Mouse (Mus musculus) left cerebral cortex, postnatal 36 days (tissue): ENCODE measurements at regions not wholly inside any gene's neighbourhood (a gene's known extent, or its start where the extent isn't known, plus 50 kb on each side); places are given as distances from the start of the nearest gene placed in this dataset.
A peak's percentile ranks its signal among the peaks of the same experiment; 100 is the strongest.
"Not testable (repeated sequence)": the region's sequence is repeated elsewhere in the genome, so short reads cannot be mapped to it uniquely, and the experiment has no call there.

Experiments used
- DNase-seq, 2 experiments: peaks; one replicate each; pipeline ENCODE4 v3.0.0; 2021 to 2022; ENCODE audit warnings: low spot score in 2 of 2, mixed read lengths in 1 of 2
- intact Hi-C: fragments of 180-260 bp; cut with DNase I; formaldehyde crosslinking; loops from one replicate; pipeline ENCODE4 v1.15.1; 2025

DNA sequence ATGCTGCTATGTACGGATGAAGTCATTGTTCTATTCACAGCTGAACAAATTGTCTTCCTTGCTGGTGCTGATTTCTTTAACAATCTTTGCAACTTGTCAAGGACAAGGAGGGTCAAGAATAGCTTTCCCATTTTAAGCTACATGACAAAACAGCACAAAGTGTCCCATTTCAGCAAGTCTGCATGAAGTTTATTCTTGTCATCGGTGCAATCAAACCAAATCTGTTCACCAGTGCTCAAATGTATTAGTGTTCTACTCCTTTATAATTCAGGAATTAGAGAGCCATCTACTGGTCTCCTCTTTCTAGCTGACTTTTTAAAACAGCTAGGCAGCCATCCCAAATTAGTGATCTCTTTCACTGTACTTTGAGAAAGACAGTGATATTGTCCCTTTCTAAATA, 1040.8 kb downstream of the Galc start:
- DNase-seq = peak in 1 of 2 experiments; percentile 11
- intact Hi-C loops = loop anchor here (10.0 kb wide), 1 partner anchor 1524 kb away; the partner anchor contains the start of gene Flrt2

DNA sequence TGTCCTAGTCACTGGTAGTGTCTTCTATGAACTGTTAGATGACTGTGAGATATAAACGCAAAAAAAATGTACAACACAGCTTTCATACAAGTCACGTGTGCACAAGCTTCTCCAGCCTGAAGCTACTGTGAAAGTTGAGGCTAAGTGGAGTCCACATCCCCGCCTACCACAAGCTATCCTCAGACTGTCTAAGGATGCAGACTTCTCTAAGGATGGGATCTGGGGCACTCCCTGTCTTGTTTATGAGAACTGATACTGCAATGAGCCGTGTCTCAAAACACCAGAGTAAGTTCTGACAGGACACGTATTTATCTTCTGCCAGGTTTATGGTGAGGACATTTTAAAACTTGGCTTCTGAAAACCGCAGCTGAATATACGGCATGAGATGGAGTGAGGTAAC, 1041.7 kb downstream of the Galc start:
- intact Hi-C loops = loop anchor here (10.0 kb wide), 1 partner anchor 1523 kb away; the partner anchor contains the start of gene Flrt2
- peak in 1 of 2 experiments; percentile 9 for DNase-seq

DNA sequence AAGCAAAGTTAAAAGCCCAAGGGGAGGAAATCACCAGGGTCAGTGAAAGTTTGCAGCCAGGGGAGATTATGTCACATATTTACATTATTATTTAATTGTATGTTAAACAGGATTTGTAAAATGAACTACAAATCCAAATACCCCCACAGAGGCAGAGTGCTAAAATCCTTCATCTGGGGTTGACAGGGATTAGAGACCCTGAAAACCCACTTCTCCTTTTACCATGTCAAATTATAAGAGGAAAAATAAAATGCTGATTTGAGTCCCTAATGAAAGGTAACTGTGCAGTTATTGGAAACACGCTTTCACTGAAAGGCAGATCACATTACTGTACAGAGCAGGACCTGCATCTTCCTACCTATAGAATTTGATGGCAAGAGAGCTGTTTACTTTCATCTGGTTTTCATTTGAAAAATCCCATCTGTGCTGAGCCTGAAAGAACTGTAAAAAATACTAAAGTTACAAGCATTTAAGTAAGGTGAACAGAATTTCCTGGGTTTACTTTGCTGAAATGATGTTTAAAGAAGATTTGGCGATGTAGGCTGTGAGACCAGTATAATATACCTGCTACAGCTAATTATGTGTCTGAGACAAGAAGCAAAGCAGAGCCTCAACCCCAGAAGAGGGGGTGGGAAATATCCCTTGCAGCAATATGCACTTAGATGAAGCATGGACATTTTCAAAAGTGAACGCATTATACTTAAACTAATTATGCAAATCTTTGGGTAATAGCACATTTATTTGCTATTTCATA, 1055.4 kb downstream of the Galc start:
- DNase-seq = no peak
- intact Hi-C loops = no loop called here

DNA sequence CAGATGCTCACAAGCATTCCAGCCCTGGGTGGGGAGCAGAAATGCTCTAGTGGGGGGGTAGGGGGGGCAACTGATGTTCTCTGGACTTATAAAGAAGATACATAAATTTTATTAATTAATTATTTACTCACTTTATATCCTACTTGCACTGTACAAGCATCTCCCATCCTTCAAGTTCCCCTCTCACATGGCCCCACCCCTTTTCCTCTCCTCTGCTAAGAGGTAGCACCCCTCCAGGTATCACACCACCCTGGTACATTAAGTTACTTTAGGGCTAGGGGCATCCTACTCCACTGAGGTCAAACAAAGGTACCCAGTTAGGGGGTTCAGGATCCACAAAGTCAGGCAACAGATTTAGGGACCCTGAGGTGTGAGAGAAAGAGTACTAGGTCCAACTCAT, 1097.4 kb downstream of the Galc start:
- DNase-seq = no peak
- intact Hi-C loops = no loop called here

DNA sequence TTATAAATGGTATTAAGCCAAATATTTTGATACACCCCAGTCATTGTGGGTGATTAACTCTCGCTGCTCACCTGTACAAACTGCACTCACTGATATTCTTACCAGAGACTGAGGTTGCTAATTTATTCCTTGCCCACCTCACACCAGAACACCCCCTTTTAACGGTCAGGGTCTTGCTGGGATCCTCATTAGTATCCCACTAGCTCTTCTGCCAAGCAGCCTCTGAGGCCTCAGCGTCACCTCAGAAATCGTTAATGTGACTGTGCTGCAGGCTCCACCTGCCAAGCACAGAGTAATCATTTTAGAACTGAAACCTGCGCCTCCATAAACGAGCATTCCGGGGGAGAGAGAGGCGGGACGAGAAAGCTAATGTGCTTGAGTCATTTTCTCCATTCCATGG, 1097.8 kb downstream of the Galc start:
- DNase-seq = peak in 1 of 2 experiments; percentile 3

DNA sequence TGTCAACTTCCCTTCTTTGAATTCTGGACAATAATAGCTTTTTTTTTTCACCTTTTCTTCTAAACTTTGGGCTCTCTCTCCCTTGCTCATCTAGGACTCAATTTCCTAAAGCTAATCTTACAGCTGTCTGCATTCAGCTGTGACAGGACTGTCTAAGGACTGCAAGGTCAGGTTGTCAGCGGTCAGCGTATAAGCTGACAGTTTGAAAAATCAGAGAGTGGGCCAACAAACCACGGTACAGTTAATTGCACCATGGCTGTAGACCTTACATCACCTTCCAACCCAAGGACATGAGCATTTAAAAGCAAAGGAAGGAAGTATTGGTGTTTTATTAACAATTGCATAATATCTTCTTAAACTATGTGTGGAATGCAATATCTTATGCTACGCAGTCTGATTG, 1100.9 kb downstream of the Galc start:
- no peak for DNase-seq
- intact Hi-C loops = no loop called here

More for the DNA sequence above, 1097.8 kb downstream of the Galc start:
- intact Hi-C loops = no loop called here

DNA sequence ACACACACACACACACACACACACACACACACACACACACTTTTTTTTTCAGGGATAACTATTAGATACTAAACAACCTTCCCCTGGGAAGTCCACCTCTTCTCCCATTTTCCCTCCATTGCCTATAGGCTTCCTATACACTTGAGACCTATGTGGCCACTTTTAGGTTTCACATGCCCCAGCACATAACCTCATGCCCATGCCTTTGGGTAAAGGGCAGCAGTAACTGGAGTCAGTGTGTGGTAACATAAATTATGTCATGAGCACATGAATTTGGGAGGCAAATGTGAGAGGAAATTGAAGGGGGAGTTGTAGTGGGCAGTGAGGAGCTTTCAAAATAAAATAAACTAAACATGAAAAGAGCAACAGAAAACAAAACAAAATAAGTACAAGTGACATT, 1101.5 kb downstream of the Galc start:
- intact Hi-C loops = no loop called here

DNA sequence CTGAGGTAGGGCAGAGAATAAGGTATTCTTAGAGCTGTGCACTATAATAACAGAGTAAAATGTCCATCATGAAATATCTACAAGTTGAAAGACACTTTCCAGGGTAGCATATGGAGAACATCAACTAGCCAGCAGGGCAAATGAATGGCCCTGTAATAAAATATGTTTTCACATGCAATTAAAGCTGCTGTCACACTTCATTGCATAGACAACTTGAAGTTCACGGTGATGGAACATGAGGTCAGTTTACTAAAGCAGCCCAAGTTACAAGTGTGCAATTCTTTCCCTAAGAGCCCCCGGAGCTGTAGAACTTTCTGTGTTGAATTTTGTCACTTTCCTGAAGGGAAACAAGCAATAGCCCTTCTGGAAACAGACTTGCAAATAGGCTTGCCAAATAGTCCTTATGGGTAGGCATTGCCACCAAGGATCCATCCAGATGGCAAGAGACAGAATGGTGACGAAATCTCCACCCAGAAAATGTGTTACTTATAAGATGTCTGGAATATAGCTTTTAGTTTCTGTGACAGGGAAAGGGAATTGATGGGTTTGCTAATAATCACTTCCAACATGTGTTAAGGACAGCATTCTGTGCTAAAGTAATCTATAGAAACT, 1102.7 kb downstream of the Galc start:
- peak in 1 of 2 experiments; percentile 3 for DNase-seq
- intact Hi-C loops = no loop called here

More for the DNA sequence above, 1101.5 kb downstream of the Galc start:
- DNase-seq = no peak

DNA sequence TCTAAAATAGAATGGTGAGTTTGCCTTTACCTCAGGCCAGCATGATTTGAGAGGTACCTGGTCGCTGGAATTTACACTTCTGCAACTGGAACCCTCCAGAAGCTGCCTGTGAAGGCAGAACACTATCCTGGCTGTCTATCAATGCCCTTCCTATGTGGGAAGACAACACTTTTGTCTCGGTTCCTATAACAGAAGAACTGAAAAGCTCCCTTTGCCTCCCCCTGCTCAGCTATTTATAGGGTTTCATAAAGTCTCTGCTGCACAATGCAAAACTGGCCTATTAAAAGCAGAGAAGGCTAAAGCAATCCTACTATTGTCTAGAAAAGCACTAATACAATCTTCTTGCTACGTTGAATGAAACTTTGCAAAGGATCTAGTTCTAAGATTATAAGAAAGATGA, 1116.5 kb downstream of the Galc start:
- no peak for DNase-seq
- intact Hi-C loops = no loop called here

DNA sequence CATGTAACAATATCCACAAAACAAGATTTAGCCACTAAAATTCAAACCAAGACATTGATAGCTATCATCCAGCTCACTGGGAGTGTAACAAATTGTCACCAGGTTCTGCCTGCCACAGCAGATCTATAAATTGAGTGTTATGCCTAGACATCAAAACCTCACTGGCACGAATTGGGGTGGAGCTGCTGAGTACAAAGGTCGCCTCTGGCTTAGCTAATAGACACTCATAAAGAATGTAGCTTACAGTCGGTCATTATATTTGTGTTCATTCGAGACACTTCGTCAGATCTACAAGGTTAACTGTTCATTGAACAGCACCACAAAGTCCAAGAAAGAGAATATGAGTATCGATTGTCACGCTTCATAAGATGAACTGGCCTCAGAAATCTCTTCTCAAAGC, 1121.3 kb downstream of the Galc start:
- DNase-seq = no peak
- intact Hi-C loops = no loop called here

DNA sequence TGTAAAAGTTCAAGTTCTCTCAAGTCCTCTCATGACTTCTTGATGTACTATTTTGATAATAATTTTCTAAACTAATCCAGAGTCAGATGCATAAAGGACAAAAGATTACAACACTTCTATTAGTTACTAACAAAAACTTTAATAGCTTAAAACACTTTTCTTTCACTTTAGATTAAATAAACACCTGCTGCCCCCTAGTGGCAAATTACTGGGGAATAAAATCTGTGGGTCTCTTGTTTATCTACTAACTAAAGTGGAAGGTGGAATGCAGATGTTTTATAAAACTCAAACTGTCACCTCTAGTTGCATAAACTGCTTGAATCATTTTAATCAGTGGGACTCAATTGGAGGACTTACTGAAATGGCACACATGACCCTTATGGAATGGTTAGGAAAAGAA, 1129.0 kb downstream of the Galc start:
- DNase-seq = no peak
- intact Hi-C loops = loop anchor here (5.0 kb wide), 1 partner anchor 1433 kb away; no protein-coding TSS in a partner anchor

DNA sequence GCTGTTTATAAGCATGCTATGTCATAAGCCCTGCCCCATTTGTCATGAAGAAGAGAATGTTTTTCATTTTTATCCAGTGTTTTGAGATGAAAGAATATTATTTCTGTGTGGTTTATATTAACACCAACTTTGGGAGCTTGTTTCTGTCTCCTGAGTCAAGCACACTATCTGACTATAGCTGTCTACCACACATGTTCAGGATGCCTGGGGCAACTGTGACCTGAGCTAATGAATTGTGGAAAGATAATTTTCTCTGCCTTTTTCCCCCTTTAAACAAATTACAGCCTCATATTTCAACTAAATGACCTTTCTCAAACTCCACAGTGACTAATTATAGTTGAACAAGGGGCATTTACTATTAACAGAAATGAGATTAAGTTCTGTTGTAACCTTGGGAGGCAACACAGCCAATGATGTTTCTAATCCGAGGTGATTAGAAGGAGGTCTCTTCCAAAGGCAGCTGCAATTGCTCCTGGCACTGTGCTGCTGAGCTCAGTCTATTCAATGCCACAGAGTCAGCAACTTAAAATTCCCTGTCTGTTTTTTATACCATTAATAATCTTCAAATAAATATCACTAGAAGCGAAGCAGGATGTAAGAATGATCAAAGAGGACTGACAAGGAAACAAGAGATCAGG, 1168.6 kb downstream of the Galc start:
- intact Hi-C loops = no loop called here
- DNase-seq = no peak

DNA sequence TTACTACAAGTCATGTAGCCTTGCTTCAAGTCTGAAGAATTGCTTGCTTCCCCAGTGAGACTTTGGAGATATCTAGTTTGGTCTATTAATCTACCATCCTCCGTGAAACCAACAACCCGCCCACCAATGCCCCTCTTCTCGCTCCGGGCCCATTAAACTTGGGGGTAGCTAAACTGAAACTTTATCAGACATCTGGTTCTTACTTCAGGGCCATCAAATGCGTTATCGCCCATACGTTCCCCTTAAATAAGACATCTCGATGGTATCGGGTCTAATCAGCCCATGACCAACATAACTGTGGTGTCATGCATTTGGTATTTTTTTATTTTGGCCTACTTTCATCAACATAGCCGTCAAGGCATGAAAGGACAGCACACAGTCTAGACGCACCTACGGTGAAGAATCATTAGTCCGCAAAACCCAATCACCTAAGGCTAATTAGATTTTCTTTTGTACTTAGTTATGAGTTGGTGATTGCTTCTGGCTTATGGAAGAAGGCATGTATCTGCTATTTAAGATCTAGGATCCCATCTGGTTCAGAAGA, 1197.8 kb downstream of the Galc start:
- intact Hi-C loops, DNase-seq: not testable (repeated sequence)

DNA sequence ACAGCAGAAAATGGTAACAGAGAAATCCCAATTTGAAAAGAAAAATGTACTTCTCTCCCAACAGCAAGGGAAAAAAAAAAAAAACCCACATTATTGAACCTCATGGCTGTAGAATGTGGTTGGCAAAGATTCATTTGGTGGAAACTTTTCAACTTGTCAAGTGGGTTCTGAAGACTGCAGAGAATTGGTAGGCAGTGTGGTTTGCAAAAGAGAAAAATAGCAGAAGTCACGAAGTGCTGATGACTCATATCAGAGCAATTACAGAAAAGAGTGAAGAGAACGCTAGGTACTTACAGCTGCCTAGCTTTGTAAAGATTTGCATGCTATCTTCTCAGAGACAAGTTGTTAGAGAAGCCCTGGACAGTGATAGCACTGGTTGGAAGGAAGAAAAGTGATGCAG, 1211.6 kb downstream of the Galc start:
- intact Hi-C loops = no loop called here
- DNase-seq = no peak
